Mouse (Mus musculus): ENCODE measurements at regions not wholly inside any gene's neighbourhood (a gene's known extent, or its start where the extent isn't known, plus 50 kb on each side); places are given as distances from the start of the nearest gene placed in this dataset.

GRCm38 (mm10) chr16:79492493-79492892 lies 401.6 kb upstream of the Tmprss15 start:
- TF ChIP-seq CTCF (IDR thresholded peaks at IDR 0.05; ENCODE audit: insufficient read depth, low read length) = no peak
- no peak for TF ChIP-seq POLR2A (IDR thresholded peaks at IDR 0.05; ENCODE audit: borderline replicate concordance, extremely low read depth, low read depth, low read length)
- no peak for DNase-seq
- Histone ChIP-seq H3K4me1 (ENCODE audit: control insufficient read depth, insufficient read depth, low read length) (no peaks in the 10 kb centered on the region), H3K4me3 (replicated peaks; ENCODE audit: extremely low read depth, low read depth, low read length) (no peak overlapping the region)
- WGBS = 62% methylated on average over 3 of the region's 3 CpGs

DNA sequence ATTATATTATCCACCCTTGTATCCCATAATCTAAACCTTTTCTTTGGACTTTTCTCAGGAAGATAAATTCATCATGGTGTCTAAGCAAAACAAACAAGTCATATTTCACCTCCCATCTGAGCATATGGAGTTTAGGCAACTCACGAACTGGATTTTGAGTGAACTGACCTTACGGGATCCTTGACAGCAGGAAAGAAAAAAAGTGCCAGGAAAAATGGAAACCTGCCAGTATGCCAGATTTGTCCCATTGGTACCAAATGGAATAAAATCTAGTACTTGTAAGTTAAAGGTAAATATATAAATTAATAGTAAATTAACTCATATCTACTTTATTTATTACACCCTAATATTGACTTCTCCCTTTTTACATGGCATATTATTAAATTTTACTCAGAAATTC lies 360.0 kb upstream of the Tmprss15 start:
- no peak for DNase-seq
- TF ChIP-seq CTCF (IDR thresholded peaks at IDR 0.05; ENCODE audit: insufficient read depth, low read length) = no peak
- no peak for TF ChIP-seq POLR2A (IDR thresholded peaks at IDR 0.05; ENCODE audit: borderline replicate concordance, extremely low read depth, low read depth, low read length)
- Histone ChIP-seq H3K4me3 (replicated peaks; ENCODE audit: extremely low read depth, low read depth, low read length) (no peak overlapping the region), H3K4me1 (ENCODE audit: control insufficient read depth, insufficient read depth, low read length) (no peaks in the 10 kb centered on the region)
- WGBS = 64% methylated on average over 2 of the region's 2 CpGs

- Histone ChIP-seq H3K4me1 (ENCODE audit: control insufficient read depth, insufficient read depth, low read length) (no peaks in the 10 kb centered on the region), H3K4me3 (replicated peaks; ENCODE audit: extremely low read depth, low read depth, low read length) (no peak overlapping the region)
- TF ChIP-seq CTCF (IDR thresholded peaks at IDR 0.05; ENCODE audit: insufficient read depth, low read length) = no peak
- no peak for TF ChIP-seq POLR2A (IDR thresholded peaks at IDR 0.05; ENCODE audit: borderline replicate concordance, extremely low read depth, low read depth, low read length)
- no peak for DNase-seq
- 49% methylated on average over 1 of the region's 1 CpGs for WGBS
Observed at GRCm38 (mm10) chr16:79449732-79450131, 358.8 kb upstream of the Tmprss15 start.

DNA sequence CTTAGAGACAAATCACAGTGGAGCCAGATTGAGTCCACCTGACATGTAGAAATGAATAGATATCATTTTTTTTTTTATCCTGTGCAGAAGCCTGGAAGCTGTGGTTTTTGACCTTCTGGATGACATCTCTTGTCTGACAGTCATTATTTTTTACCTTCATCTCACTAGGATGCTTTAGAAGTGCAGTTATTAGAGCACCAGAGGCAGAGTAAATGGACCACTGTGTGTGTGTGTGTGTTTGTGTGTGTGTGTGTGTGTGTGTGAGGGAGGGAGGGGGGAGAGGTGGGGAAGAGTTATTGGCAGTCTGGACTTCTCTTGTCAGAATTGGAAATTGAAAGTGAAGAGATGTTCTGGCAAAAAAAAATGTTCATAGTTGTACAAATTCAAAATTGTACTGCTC lies 316.5 kb upstream of the Tmprss15 start:
- DNase-seq = no peak
- H3K4me1 ChIP-seq (ENCODE audit: control insufficient read depth, insufficient read depth, low read length) = no peaks in the 10 kb centered on the region
- TF ChIP-seq POLR2A (IDR thresholded peaks at IDR 0.05; ENCODE audit: borderline replicate concordance, extremely low read depth, low read depth, low read length) (no peak), CTCF (IDR thresholded peaks at IDR 0.05; ENCODE audit: insufficient read depth, low read length) (no peak)
- H3K4me3 ChIP-seq (replicated peaks; ENCODE audit: extremely low read depth, low read depth, low read length) = no peak overlapping the region

GRCm38 (mm10) chr16:79406216-79406615 lies 315.3 kb upstream of the Tmprss15 start:
- DNase-seq = no peak
- Histone ChIP-seq H3K4me3 (replicated peaks; ENCODE audit: extremely low read depth, low read depth, low read length) (no peak overlapping the region), H3K4me1 (ENCODE audit: control insufficient read depth, insufficient read depth, low read length) (no peaks in the 10 kb centered on the region)
- WGBS = 57% methylated on average over 2 of the region's 2 CpGs
- TF ChIP-seq POLR2A (IDR thresholded peaks at IDR 0.05; ENCODE audit: borderline replicate concordance, extremely low read depth, low read depth, low read length) (no peak), CTCF (IDR thresholded peaks at IDR 0.05; ENCODE audit: insufficient read depth, low read length) (no peak)

DNA sequence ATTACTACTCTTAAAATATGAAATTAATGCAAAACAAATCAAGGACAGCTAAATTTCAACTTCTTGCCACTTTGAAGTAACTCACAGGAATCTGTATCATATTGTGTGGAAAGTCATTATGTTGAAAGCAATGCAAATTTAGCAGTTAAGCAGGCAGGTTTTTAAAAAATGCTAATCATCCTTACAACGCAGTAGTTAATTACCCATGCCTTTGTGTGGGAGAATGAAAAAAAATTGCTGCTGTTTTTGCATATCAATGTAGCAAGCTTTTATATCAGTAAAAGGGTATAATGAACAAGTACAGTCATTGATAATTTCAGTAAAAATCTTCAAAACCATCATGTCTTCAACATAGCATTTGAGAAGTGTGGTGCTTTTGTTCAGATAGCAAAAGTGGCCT lies 313.2 kb upstream of the Tmprss15 start:
- TF ChIP-seq POLR2A (IDR thresholded peaks at IDR 0.05; ENCODE audit: borderline replicate concordance, extremely low read depth, low read depth, low read length) = no peak
- TF ChIP-seq CTCF (IDR thresholded peaks at IDR 0.05; ENCODE audit: insufficient read depth, low read length) = no peak
- 84% methylated on average over 1 of the region's 1 CpGs for WGBS

DNA sequence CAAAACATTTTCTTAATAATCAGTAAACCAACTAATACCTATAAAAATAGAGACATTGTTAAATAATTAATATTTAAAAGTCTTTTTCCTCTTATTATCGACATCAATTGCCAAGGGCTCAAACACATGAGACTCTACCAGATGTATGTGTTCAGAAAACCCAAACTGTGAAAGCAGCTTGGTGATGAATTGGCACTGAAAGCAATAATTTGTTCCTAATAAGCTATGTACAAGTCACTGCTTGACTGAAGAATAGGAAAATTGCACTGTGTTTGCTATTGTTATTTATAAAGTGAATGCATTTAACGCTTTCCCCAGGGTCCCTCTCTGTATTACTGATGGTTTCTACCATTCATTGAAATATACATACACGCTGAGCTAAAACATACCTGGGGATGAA lies 309.2 kb upstream of the Tmprss15 start:
- H3K4me3 ChIP-seq (replicated peaks; ENCODE audit: extremely low read depth, low read depth, low read length) = no peak overlapping the region
- no peak for DNase-seq
- H3K4me1 ChIP-seq (ENCODE audit: control insufficient read depth, insufficient read depth, low read length) = no peaks in the 10 kb centered on the region
- 81% methylated on average over 3 of the region's 3 CpGs for WGBS
- TF ChIP-seq CTCF (IDR thresholded peaks at IDR 0.05; ENCODE audit: insufficient read depth, low read length) = no peak
- TF ChIP-seq POLR2A (IDR thresholded peaks at IDR 0.05; ENCODE audit: borderline replicate concordance, extremely low read depth, low read depth, low read length) = no peak

More for the DNA sequence above, 313.2 kb upstream of the Tmprss15 start:
- DNase-seq = no peak
- H3K4me1 ChIP-seq (ENCODE audit: control insufficient read depth, insufficient read depth, low read length) = no peaks in the 10 kb centered on the region
- H3K4me3 ChIP-seq (replicated peaks; ENCODE audit: extremely low read depth, low read depth, low read length) = no peak overlapping the region

- Histone ChIP-seq H3K4me1 (ENCODE audit: control insufficient read depth, insufficient read depth, low read length) (no peaks in the 10 kb centered on the region), H3K4me3 (replicated peaks; ENCODE audit: extremely low read depth, low read depth, low read length) (no peak overlapping the region)
- TF ChIP-seq POLR2A (IDR thresholded peaks at IDR 0.05; ENCODE audit: borderline replicate concordance, extremely low read depth, low read depth, low read length) (no peak), CTCF (IDR thresholded peaks at IDR 0.05; ENCODE audit: insufficient read depth, low read length) (no peak)
- 57% methylated on average over 2 of the region's 2 CpGs for WGBS
- no peak for DNase-seq
Observed at GRCm38 (mm10) chr16:79398476-79398875, 307.6 kb upstream of the Tmprss15 start.

DNA sequence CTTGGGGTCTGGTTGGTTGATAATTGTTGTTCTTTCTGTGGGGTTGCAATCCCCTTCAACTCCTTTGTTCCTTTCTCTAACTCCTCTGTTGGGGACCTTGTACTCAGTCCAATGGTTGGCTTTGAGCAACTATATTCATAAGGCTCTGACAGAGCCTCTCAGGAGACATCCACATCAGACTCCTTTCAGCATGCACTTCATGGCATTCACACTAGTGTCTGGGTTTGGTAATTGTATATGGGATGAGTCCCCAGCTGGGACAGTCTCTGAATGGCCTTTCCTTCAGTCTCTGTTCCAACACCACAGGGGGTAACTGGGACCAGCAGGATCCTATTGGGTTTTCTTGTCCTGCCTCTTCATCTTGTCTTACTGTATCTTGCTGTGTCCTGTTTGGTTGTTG lies 303.5 kb upstream of the Tmprss15 start:
- TF ChIP-seq POLR2A (IDR thresholded peaks at IDR 0.05; ENCODE audit: borderline replicate concordance, extremely low read depth, low read depth, low read length) = no peak
- TF ChIP-seq CTCF (IDR thresholded peaks at IDR 0.05; ENCODE audit: insufficient read depth, low read length) = no peak

DNA sequence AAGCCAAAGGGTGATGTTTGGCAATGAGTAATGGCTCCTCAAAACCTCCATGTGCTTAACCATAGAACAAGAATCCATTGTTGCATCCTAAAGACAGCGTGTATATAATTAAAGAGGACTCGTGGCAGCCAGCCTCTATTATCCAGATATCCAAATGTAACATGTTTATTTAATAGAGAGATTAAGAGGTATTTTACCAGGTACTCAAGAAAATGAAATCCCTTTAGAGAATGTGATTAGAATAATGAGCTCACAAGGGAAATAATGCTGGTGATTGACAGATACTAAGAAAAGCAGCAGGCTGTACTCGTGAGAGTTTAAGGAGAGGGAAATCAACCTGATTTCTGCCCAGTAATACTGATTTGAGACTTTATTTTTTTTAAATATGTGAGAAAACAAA lies 295.5 kb upstream of the Tmprss15 start:
- TF ChIP-seq POLR2A (IDR thresholded peaks at IDR 0.05; ENCODE audit: borderline replicate concordance, extremely low read depth, low read depth, low read length) (no peak), CTCF (IDR thresholded peaks at IDR 0.05; ENCODE audit: insufficient read depth, low read length) (no peak)
- whole genome bisulfite sequencing = 63% methylated on average over 3 of the region's 3 CpGs

More for the DNA sequence above, 303.5 kb upstream of the Tmprss15 start:
- H3K4me1 ChIP-seq (ENCODE audit: control insufficient read depth, insufficient read depth, low read length) = no peaks in the 10 kb centered on the region
- no peak overlapping the region for H3K4me3 ChIP-seq (replicated peaks; ENCODE audit: extremely low read depth, low read depth, low read length)
- DNase-seq = no peak

GRCm38 (mm10) chr16:79350127-79350526 lies 259.2 kb upstream of the Tmprss15 start:
- TF ChIP-seq POLR2A (IDR thresholded peaks at IDR 0.05; ENCODE audit: borderline replicate concordance, extremely low read depth, low read depth, low read length) (no peak), CTCF (IDR thresholded peaks at IDR 0.05; ENCODE audit: insufficient read depth, low read length) (no peak)
- no peak overlapping the region for H3K4me3 ChIP-seq (replicated peaks; ENCODE audit: extremely low read depth, low read depth, low read length)
- DNase-seq = no peak
- no peaks in the 10 kb centered on the region for H3K4me1 ChIP-seq (ENCODE audit: control insufficient read depth, insufficient read depth, low read length)

More for the DNA sequence above, 295.5 kb upstream of the Tmprss15 start:
- Histone ChIP-seq H3K4me1 (ENCODE audit: control insufficient read depth, insufficient read depth, low read length) (no peaks in the 10 kb centered on the region), H3K4me3 (replicated peaks; ENCODE audit: extremely low read depth, low read depth, low read length) (no peak overlapping the region)
- no peak for DNase-seq

Data from lung, adult 2 months (tissue).